Mouse (Mus musculus) intestine, embryonic 14.5 days (tissue): Measurements from ENCODE around the gene Nefh. TPM values are rescaled to one million over a fixed set of nuclear protein-coding genes. Genes with fewer than 3 reads are reported as not detected.
A peak's percentile ranks its signal among the peaks of the same experiment; 100 is the strongest.

Experiments
- ATAC-seq: fragments of 200-750 bp; cut with Nextera tagmentation; replicated peaks from 2 replicates; pipeline ENCODE4 v1.8.0; 2017; ENCODE audit warnings: low read depth, moderate number of reproducible peaks, moderate TSS enrichment, moderate library complexity; ENCODE audit not compliant: low FRiP score, low TSS enrichment
- DNase-seq: peaks from one replicate; pipeline ENCODE4 v3.0.0-alpha.2; 2018; ENCODE audit warnings: low spot score
- H3K27ac ChIP-seq: fragments of 300-500 bp; sonication (generic); 2 replicates; pipeline ENCODE4 v1.5.1; 2014; ENCODE audit warnings: low read depth, mild to moderate bottlenecking, control low read depth
- H3K27me3 ChIP-seq: fragments of 300-500 bp; sonication (generic); replicated peaks from 2 replicates; pipeline ENCODE4 v1.6.1; 2014; ENCODE audit warnings: low read length, control low read depth; ENCODE audit not compliant: control insufficient read depth, insufficient read depth
- H3K36me3 ChIP-seq: fragments of 300-500 bp; sonication (generic); 2 replicates; pipeline ENCODE4 v1.6.1; 2014; ENCODE audit warnings: low read length, control low read depth; ENCODE audit not compliant: control insufficient read depth, insufficient read depth
- H3K4me1 ChIP-seq: fragments of 300-500 bp; sonication (generic); replicated peaks from 2 replicates; pipeline ENCODE4 v1.6.1; 2014; ENCODE audit warnings: low read length, control low read depth, mixed read lengths; ENCODE audit not compliant: control insufficient read depth, insufficient read depth
- H3K4me2 ChIP-seq: fragments of 300-500 bp; sonication (generic); 2 replicates; pipeline ENCODE4 v1.6.1; 2014; ENCODE audit warnings: low read length
- H3K4me3 ChIP-seq: fragments of 300-500 bp; sonication (generic); 2 replicates; pipeline ENCODE4 v1.5.1; 2014; ENCODE audit warnings: low read depth, low read length, control low read depth, mixed read lengths
- H3K9ac ChIP-seq: fragments of 300-500 bp; sonication (generic); 2 replicates; pipeline ENCODE4 v1.6.1; 2014; ENCODE audit warnings: mild to moderate bottlenecking, low read length
- H3K9me3 ChIP-seq: fragments of 300-500 bp; sonication (generic); 2 replicates; pipeline ENCODE4 v1.6.1; 2016; ENCODE audit warnings: low read length, control low read depth; ENCODE audit not compliant: control insufficient read depth
- WGBS: fragments of 180-500 bp; shearing (Covaris S2); extraction: QIAGEN DNeasy Blood & Tissue Kit; methylation state at CpG from one replicate; pipeline ENCODE4 v1.1.7; 2014; 5-methylcytosine and 5-hydroxymethylcytosine counted together
- microRNA-seq: library from miRNA; unstranded; fragments of <30 nt; microRNA quantifications from one replicate; pipeline ENCODE4, GENCODE M21; 2016
- polyA plus RNA-seq: library from polyadenylated mRNA; unstranded; fragments of >200 nt; fragmentation: Nextera tagmentation; extraction: Ambion mirVana; gene quantifications from 2 replicates; pipeline ENCODE4 v1.2.1, GENCODE M21; 2014

The Nefh gene
- polyA plus RNA-seq, 1 experiment from 2014 or later, result 1.2 TPM

GRCm38 (mm10) chr11:4906231-4906630 lies 41.6 kb downstream of the Nefh start:
- Histone ChIP-seq H3K4me2 (no peak overlapping the region), H3K36me3 (peaks cover 63% of the 10 kb centered on the region), H3K4me1 (no peaks in the 10 kb centered on the region), H3K9ac (no peak overlapping the region), H3K27ac (no peak overlapping the region), H3K9me3 (no peaks in the 10 kb centered on the region), H3K4me3 (no peak overlapping the region), H3K27me3 (no peaks in the 10 kb centered on the region)
- WGBS, result 93% methylated on average over 6 of the region's 6 CpGs
- ATAC-seq (no peak), DNase-seq (no peak)

DNA sequence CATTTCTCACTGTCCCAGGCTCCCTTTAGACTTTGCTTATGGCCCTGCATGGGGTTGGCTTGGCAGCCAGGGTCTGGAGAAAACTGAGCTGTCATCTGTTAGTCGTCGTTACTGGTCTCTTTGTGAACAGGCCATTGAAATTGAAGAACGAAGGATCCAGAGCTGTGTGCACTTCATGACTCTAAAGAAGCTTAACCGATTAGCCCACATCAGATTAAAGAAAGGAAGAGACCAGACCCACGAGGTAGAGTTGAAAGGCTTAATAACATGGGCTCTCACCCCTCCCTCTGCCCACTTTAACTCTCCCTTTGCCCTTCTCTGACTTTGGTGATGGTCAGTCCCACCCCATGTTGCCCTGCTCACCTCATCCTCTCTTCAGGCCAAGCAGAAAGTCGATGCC lies 45.9 kb downstream of the Nefh start:
- H3K36me3 ChIP-seq, result peaks cover 49% of the 10 kb centered on the region
- H3K27me3 ChIP-seq, result no peaks in the 10 kb centered on the region
- H3K4me2 ChIP-seq, result no peak overlapping the region
- 87% methylated on average over 6 of the region's 6 CpGs for WGBS
- H3K4me1 ChIP-seq, result no peaks in the 10 kb centered on the region
- H3K4me3 ChIP-seq, result no peak overlapping the region
- no peaks in the 10 kb centered on the region for H3K9me3 ChIP-seq
- H3K27ac ChIP-seq, result no peak overlapping the region
- DNase-seq (no peak), ATAC-seq (no peak)
- H3K9ac ChIP-seq, result no peak overlapping the region

- Histone ChIP-seq H3K27ac (no peak overlapping the region), H3K9ac (no peak overlapping the region), H3K4me2 (no peak overlapping the region), H3K36me3 (peaks cover 40% of the 10 kb centered on the region), H3K9me3 (no peaks in the 10 kb centered on the region), H3K27me3 (no peaks in the 10 kb centered on the region), H3K4me3 (no peak overlapping the region), H3K4me1 (peaks cover 6% of the 10 kb centered on the region)
- no peak for DNase-seq
- ATAC-seq, result no peak
- 69% methylated on average over 5 of the region's 5 CpGs for WGBS
Observed at GRCm38 (mm10) chr11:4900437-4900836, 47.4 kb downstream of the Nefh start.

DNA sequence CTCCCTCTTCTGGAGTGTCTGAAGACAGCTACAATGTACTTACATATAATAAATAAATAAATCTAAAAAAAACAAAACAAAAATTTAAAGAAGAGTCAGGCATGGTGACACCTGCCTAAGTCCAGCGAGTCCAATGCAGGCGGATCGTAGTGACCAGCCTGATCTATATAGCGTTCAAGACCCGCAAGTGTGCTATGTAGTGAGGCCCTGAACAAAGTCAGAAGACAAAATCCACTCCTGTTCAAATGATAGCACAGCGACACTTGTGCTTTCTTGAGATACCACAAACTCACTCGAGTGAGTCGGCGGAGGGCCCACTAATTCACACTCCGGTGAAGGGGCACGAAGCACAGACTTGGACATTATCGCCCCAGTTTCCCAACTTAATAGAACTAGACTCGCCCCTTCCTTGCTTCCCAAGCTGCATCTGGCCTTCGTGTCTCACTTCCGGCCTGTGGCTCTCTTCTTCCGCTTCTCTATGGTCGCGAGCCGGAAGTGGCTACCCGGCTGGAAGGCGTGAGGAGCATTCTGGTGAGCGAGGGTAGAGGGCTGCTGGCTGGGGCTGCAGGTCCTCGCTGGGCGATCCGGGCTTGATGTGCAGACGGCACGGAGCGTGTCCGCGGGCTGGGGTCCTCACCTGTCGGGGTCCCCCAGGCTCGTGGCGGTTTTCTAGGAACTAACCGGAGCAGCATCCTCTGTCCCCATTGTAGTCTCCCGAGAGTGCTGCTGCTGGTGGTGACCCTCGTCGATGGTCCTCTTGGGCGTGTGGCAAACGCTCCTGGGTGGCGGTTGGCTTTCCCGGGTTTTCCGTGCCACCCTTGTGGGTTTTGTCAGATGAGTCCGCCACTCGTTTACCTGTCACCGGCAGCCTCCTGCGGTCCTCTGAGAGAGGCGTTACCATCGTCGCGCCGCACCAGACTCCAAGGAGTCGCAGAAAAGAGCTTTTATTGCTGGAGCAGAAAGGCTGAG lies 52.7 kb downstream of the Nefh start, which contains the start of gene Thoc5:
Gene Thoc5, plus strand, starts transcription at position 473 of the 969 bp plus-strand sequence.
- no peaks in the 10 kb centered on the region for H3K27me3 ChIP-seq
- H3K9me3 ChIP-seq, result no peaks in the 10 kb centered on the region
- H3K9ac ChIP-seq, result peak within 1 kb of the TSS; percentile 70
- peak within 1 kb of the TSS; percentile 67 for H3K4me2 ChIP-seq
- WGBS, result 3% methylated on average over 52 of the region's 52 CpGs
- H3K4me3 ChIP-seq, result peak within 1 kb of the TSS; percentile 71
- H3K36me3 ChIP-seq, result peaks cover 27% of the 10 kb centered on the region
- peak within 1 kb of the TSS; percentile 47 for H3K27ac ChIP-seq
- ATAC-seq, result peak; percentile 90
- H3K4me1 ChIP-seq, result peaks cover 6% of the 10 kb centered on the region
- peak; percentile 87 for DNase-seq

Small RNAs within 50 kb of the gene (microRNA-seq; reads per million reads assigned to microRNA genes)
- 0.42 reads per million for gene Mir6918

Other genes with a start within 250 kb of the Nefh start
- 954 and 1,060 TPM in 2 replicates for gene Uqcr10, start 243.7 kb downstream of the Nefh start, polyA plus RNA-seq
- gene Zmat5, start 243.4 kb downstream of the Nefh start, polyA plus RNA-seq, result 59.4 and 63.8 TPM in 2 replicates
- 0.15 and 0.16 TPM in 2 replicates for gene Cabp7, start 201.3 kb downstream of the Nefh start, polyA plus RNA-seq
- gene Nf2, start 98.5 kb downstream of the Nefh start, polyA plus RNA-seq, result 42.0 and 43.6 TPM in 2 replicates
- 85.2 and 85.3 TPM in 2 replicates for gene Nipsnap1, start 74.1 kb downstream of the Nefh start, polyA plus RNA-seq
- gene Thoc5, start 52.7 kb downstream of the Nefh start, polyA plus RNA-seq, result 38.4 and 41.6 TPM in 2 replicates
- gene Ap1b1, start 38.8 kb upstream of the Nefh start, polyA plus RNA-seq, result 56.0 and 58.9 TPM in 2 replicates
- 1.1 and 1.9 TPM in 2 replicates for gene Rasl10a, start 110.1 kb upstream of the Nefh start, polyA plus RNA-seq
- gene Gas2l1, start 117.3 kb upstream of the Nefh start, polyA plus RNA-seq, result 27.4 and 29.3 TPM in 2 replicates
- gene Rhbdd3, start 150.9 kb upstream of the Nefh start, polyA plus RNA-seq, result 30.4 TPM in 2 replicates
- gene Ewsr1, start 151.2 kb upstream of the Nefh start, polyA plus RNA-seq, result 373 and 390 TPM in 2 replicates
- 74.8 and 88.5 TPM in 2 replicates for gene Emid1, start 204.2 kb upstream of the Nefh start, polyA plus RNA-seq